Mouse (Mus musculus) lung, postnatal 0 days (tissue): ENCODE results near the gene Ednra. TPM values are rescaled to one million over a fixed set of nuclear protein-coding genes. Genes with fewer than 3 reads are reported as not detected.
A peak's percentile ranks its signal among the peaks of the same experiment; 100 is the strongest.

Source experiments
- ATAC-seq: fragments of 200-750 bp; cut with Nextera tagmentation; 2 replicates; pipeline ENCODE4 v1.8.0; 2017; ENCODE audit warnings: moderate library complexity
- DNase-seq: peaks from one replicate; pipeline ENCODE4 v3.0.0-alpha.2; 2016; ENCODE audit warnings: low spot score
- H3K27ac ChIP-seq: fragments of 300-500 bp; sonication (generic); 2 replicates; pipeline ENCODE4 v1.5.1; 2014; ENCODE audit warnings: antibody characterized with exemption, mild to moderate bottlenecking, low read length, mixed read lengths
- H3K27me3 ChIP-seq: fragments of 300-500 bp; sonication (generic); replicated peaks from 2 replicates; pipeline ENCODE4 v1.6.1; 2014; ENCODE audit warnings: low read length, mixed read lengths; ENCODE audit not compliant: insufficient read depth
- H3K36me3 ChIP-seq: fragments of 300-500 bp; sonication (generic); 2 replicates; pipeline ENCODE4 v1.6.1; 2014; ENCODE audit warnings: low read length, mixed read lengths; ENCODE audit not compliant: insufficient read depth
- H3K4me1 ChIP-seq: fragments of 300-500 bp; sonication (generic); 2 replicates; pipeline ENCODE4 v1.6.1; 2014; ENCODE audit warnings: antibody characterized with exemption, low read depth, low read length, mixed read lengths; ENCODE audit not compliant: insufficient read depth
- H3K4me2 ChIP-seq: fragments of 300-500 bp; sonication (generic); replicated peaks from 2 replicates; pipeline ENCODE4 v1.6.1; 2014; ENCODE audit warnings: low read depth, mild to moderate bottlenecking, low read length, moderate library complexity, mixed read lengths
- H3K4me3 ChIP-seq: fragments of 300-500 bp; sonication (generic); 2 replicates; pipeline ENCODE4 v1.5.1; 2014; ENCODE audit warnings: low read depth, low read length
- H3K9ac ChIP-seq: fragments of 300-500 bp; sonication (generic); replicated peaks from 2 replicates; pipeline ENCODE4 v1.6.1; 2014; ENCODE audit warnings: low read depth, mild to moderate bottlenecking
- H3K9me3 ChIP-seq: fragments of 300-500 bp; sonication (generic); 2 replicates; pipeline ENCODE4 v1.6.1; 2016; ENCODE audit warnings: low read length, mixed read lengths
- CTCF ChIP-seq: IDR thresholded peaks from 2 replicates; pipeline ENCODE4 v1.5.1; 2016; ENCODE audit warnings: antibody characterized with exemption, mild to moderate bottlenecking
- EP300 ChIP-seq: IDR thresholded peaks from 2 replicates; pipeline ENCODE4 v1.6.1; 2016; ENCODE audit warnings: antibody characterized with exemption, mild to moderate bottlenecking, control low read depth
- WGBS: fragments of 180-500 bp; shearing (Covaris S2); extraction: QIAGEN DNeasy Blood & Tissue Kit; methylation state at CpG from one replicate; pipeline ENCODE4 v1.1.7; 2014; 5-methylcytosine and 5-hydroxymethylcytosine counted together
- polyA plus RNA-seq: library from polyadenylated mRNA; unstranded; fragments of >200 nt; fragmentation: Nextera tagmentation; extraction: Ambion mirVana; gene quantifications from 2 replicates; pipeline ENCODE4 v1.2.1, GENCODE M21; 2015

The Ednra gene
- polyA plus RNA-seq, 1 experiment from 2014 or later, result 57.6 TPM

GRCm38 (mm10) chr8:77670612-77671363 is 53.5 kb downstream of the Ednra start:
- H3K4me1 ChIP-seq, result no peaks in the 10 kb centered on the region
- 74% methylated on average over 4 of the region's 4 CpGs for WGBS
- no peaks in the 10 kb centered on the region for H3K27me3 ChIP-seq
- no peak overlapping the region for H3K4me3 ChIP-seq
- no peak overlapping the region for H3K4me2 ChIP-seq
- no peaks in the 10 kb centered on the region for H3K9me3 ChIP-seq
- TF ChIP-seq EP300 (no peak), CTCF (no peak)
- no peaks in the 10 kb centered on the region for H3K36me3 ChIP-seq
- ATAC-seq (no peak), DNase-seq (no peak)
- no peak overlapping the region for H3K27ac ChIP-seq
- H3K9ac ChIP-seq, result no peak overlapping the region

GRCm38 (mm10) chr8:77667916-77668315 is 56.3 kb downstream of the Ednra start:
- no peak for TF ChIP-seq EP300
- no peak for TF ChIP-seq CTCF
- 74% methylated on average over 5 of the region's 5 CpGs for WGBS
- H3K9ac ChIP-seq, result no peak overlapping the region
- DNase-seq (no peak), ATAC-seq (no peak)
- no peaks in the 10 kb centered on the region for H3K9me3 ChIP-seq
- H3K4me2 ChIP-seq, result no peak overlapping the region
- no peak overlapping the region for H3K27ac ChIP-seq
- no peaks in the 10 kb centered on the region for H3K36me3 ChIP-seq
- H3K4me3 ChIP-seq, result no peak overlapping the region
- H3K27me3 ChIP-seq, result no peaks in the 10 kb centered on the region
- no peaks in the 10 kb centered on the region for H3K4me1 ChIP-seq

GRCm38 (mm10) chr8:77664901-77665300 is 59.4 kb downstream of the Ednra start:
- H3K9me3 ChIP-seq, result no peaks in the 10 kb centered on the region
- no peak for DNase-seq
- 0 out of 2 replicates have a peak, but pooled peaks have one; percentile 25 for ATAC-seq
- 84% methylated on average over 13 of the region's 13 CpGs for WGBS
- no peak overlapping the region for H3K27ac ChIP-seq
- H3K4me2 ChIP-seq, result no peak overlapping the region
- H3K9ac ChIP-seq, result no peak overlapping the region
- no peaks in the 10 kb centered on the region for H3K27me3 ChIP-seq
- TF ChIP-seq CTCF (no peak), EP300 (no peak)
- no peak overlapping the region for H3K4me3 ChIP-seq
- no peaks in the 10 kb centered on the region for H3K36me3 ChIP-seq
- no peaks in the 10 kb centered on the region for H3K4me1 ChIP-seq

GRCm38 (mm10) chr8:77659534-77660080 is 64.7 kb downstream of the Ednra start:
- H3K4me3 ChIP-seq, result no peak overlapping the region
- no peak overlapping the region for H3K27ac ChIP-seq
- TF ChIP-seq EP300 (no peak), CTCF (no peak)
- ATAC-seq (peak; percentile 25), DNase-seq (peak; percentile 47)
- no peaks in the 10 kb centered on the region for H3K27me3 ChIP-seq
- no peaks in the 10 kb centered on the region for H3K36me3 ChIP-seq
- 45% methylated on average over 4 of the region's 4 CpGs for WGBS
- H3K9ac ChIP-seq, result no peak overlapping the region
- no peaks in the 10 kb centered on the region for H3K9me3 ChIP-seq
- no peaks in the 10 kb centered on the region for H3K4me1 ChIP-seq
- no peak overlapping the region for H3K4me2 ChIP-seq

- H3K36me3 ChIP-seq, result no peaks in the 10 kb centered on the region
- no peak overlapping the region for H3K4me3 ChIP-seq
- no peak for TF ChIP-seq CTCF
- no peak for TF ChIP-seq EP300
- H3K9ac ChIP-seq, result no peak overlapping the region
- no peak overlapping the region for H3K4me2 ChIP-seq
- WGBS, result 49% methylated on average over 3 of the region's 3 CpGs
- no peaks in the 10 kb centered on the region for H3K9me3 ChIP-seq
- DNase-seq, result no peak
- no peak overlapping the region for H3K27ac ChIP-seq
- no peaks in the 10 kb centered on the region for H3K27me3 ChIP-seq
- H3K4me1 ChIP-seq, result no peaks in the 10 kb centered on the region
- no peak for ATAC-seq
Observed at GRCm38 (mm10) chr8:77658356-77658755, 65.9 kb downstream of the Ednra start.

- no peak overlapping the region for H3K4me2 ChIP-seq
- H3K27ac ChIP-seq, result peak overlapping the region; percentile 23; the same call in 1 of the 2 replicates
- H3K4me3 ChIP-seq, result no peak overlapping the region
- no peaks in the 10 kb centered on the region for H3K4me1 ChIP-seq
- H3K9me3 ChIP-seq, result no peaks in the 10 kb centered on the region
- H3K27me3 ChIP-seq, result no peaks in the 10 kb centered on the region
- ATAC-seq (no peak), DNase-seq (peak; percentile 24)
- WGBS, result 53% methylated on average over 1 of the region's 1 CpGs
- TF ChIP-seq EP300 (no peak), CTCF (no peak)
- no peak overlapping the region for H3K9ac ChIP-seq
- H3K36me3 ChIP-seq, result no peaks in the 10 kb centered on the region
Observed at GRCm38 (mm10) chr8:77650646-77651190, 73.5 kb downstream of the Ednra start.
